In genomic region chr3:135407351-135407750, GRCm38 (mm10) we compare ENCODE assay signal across 24 mouse cellular contexts. TPM values are rescaled to one million over a fixed set of nuclear protein-coding genes. Genes with fewer than 3 reads are reported as not detected.
DNase-seq lines count a peak whose midpoint lies in the region; ATAC-seq and TF ChIP-seq lines count a peak whose summit lies in the region.
"Had no signal": no experiment of that assay in that cellular context is flagged by ENCODE, and none has a peak within 500 bp of the region (broad histone marks: within the 10 kb centered on the region; RNA-seq: fewer than 3 reads in every experiment).

No protein-coding gene starts in this region.

- H3K9me3 ChIP-seq in midbrain, embryonic 11.5 days (ENCODE audit: control insufficient read depth, low read length) = no peaks in the 10 kb centered on the region; the same call in 1 of the 2 replicates
- peaks cover 3% of the 10 kb centered on the region; the same call in 1 of the 2 replicates for H3K9me3 ChIP-seq in midbrain, embryonic 13.5 days
- no peaks in the 10 kb centered on the region for H3K9me3 ChIP-seq in stomach, postnatal 0 days (ENCODE audit: control insufficient read depth, low read length)
- H3K9me3 ChIP-seq: embryonic facial prominence, embryonic 13.5 days; embryonic facial prominence, embryonic 15.5 days; forebrain, embryonic 10.5 days had no signal

- no peak for TF ChIP-seq CTCF in stomach, postnatal 0 days (IDR thresholded peaks at IDR 0.05; ENCODE audit: low read depth)

- no peak overlapping the region for H3K4me2 ChIP-seq in midbrain, embryonic 11.5 days
- no peak overlapping the region for H3K4me2 ChIP-seq in midbrain, embryonic 13.5 days (replicated peaks)
- no peak overlapping the region for H3K4me2 ChIP-seq in stomach, postnatal 0 days (replicated peaks; ENCODE audit: low read depth)
- H3K4me2 ChIP-seq: embryonic facial prominence, embryonic 13.5 days; embryonic facial prominence, embryonic 15.5 days; forebrain, embryonic 12.5 days had no signal

- 78% methylated on average over 9 of the region's 9 CpGs for WGBS in midbrain, embryonic 11.5 days
- 81% methylated on average over 8 of the region's 9 CpGs for WGBS in midbrain, embryonic 13.5 days
- WGBS in stomach, postnatal 0 days = 56% methylated on average over 9 of the region's 9 CpGs

- TF ChIP-seq EP300 in stomach, postnatal 0 days (optimal IDR thresholded peaks at IDR 0.05) = no peak

- H3K4me3 ChIP-seq in midbrain, embryonic 11.5 days (ENCODE audit: low read depth, low read length) = no peak overlapping the region
- H3K4me3 ChIP-seq in midbrain, embryonic 13.5 days (replicated peaks) = no peak overlapping the region
- no peak overlapping the region for H3K4me3 ChIP-seq in stomach, postnatal 0 days (ENCODE audit: low read depth, low read length)
- H3K4me3 ChIP-seq: embryonic facial prominence, embryonic 13.5 days; embryonic facial prominence, embryonic 15.5 days; erythroblast, embryonic 14.5 days; forebrain, embryonic 10.5 days; forebrain, embryonic 12.5 days had no signal

- peaks cover 4% of the 10 kb centered on the region for H3K36me3 ChIP-seq in midbrain, embryonic 11.5 days (ENCODE audit: control insufficient read depth, insufficient read depth, low read length)
- peaks cover 34% of the 10 kb centered on the region for H3K36me3 ChIP-seq in midbrain, embryonic 13.5 days
- no peaks in the 10 kb centered on the region for H3K36me3 ChIP-seq in stomach, postnatal 0 days (ENCODE audit: control insufficient read depth, insufficient read depth, low read length)

- no peak overlapping the region for H3K9ac ChIP-seq in midbrain, embryonic 11.5 days (ENCODE audit: low read length)
- H3K9ac ChIP-seq in midbrain, embryonic 13.5 days (replicated peaks) = no peak overlapping the region
- H3K9ac ChIP-seq in stomach, postnatal 0 days (ENCODE audit: low read length) = no peak overlapping the region
- H3K9ac ChIP-seq: embryonic facial prominence, embryonic 13.5 days; embryonic facial prominence, embryonic 15.5 days; forebrain, embryonic 12.5 days had no signal

- no peak for ATAC-seq in CD4-positive, CD25-positive, alpha-beta regulatory T cell, adult 4 months
- ATAC-seq in midbrain, embryonic 11.5 days (ENCODE audit: low FRiP score) = no peak
- no peak for ATAC-seq in midbrain, embryonic 13.5 days
- no peak for ATAC-seq in stomach, postnatal 0 days (ENCODE audit: low FRiP score, low TSS enrichment)
- ATAC-seq: forebrain, embryonic 14.5 days; forebrain, embryonic 16.5 days had no signal

- no peak overlapping the region for H3K27ac ChIP-seq in midbrain, embryonic 11.5 days (ENCODE audit: low read depth, low read length)
- no peak overlapping the region for H3K27ac ChIP-seq in midbrain, embryonic 13.5 days
- H3K27ac ChIP-seq in stomach, postnatal 0 days (replicated peaks) = no peak overlapping the region
- H3K27ac ChIP-seq: embryonic facial prominence, embryonic 13.5 days; embryonic facial prominence, embryonic 15.5 days; forebrain, embryonic 10.5 days; forebrain, embryonic 12.5 days had no signal

- H3K27me3 ChIP-seq in midbrain, embryonic 11.5 days (ENCODE audit: control insufficient read depth, insufficient read depth, low read length) = no peaks in the 10 kb centered on the region
- no peaks in the 10 kb centered on the region for H3K27me3 ChIP-seq in midbrain, embryonic 13.5 days
- no peaks in the 10 kb centered on the region for H3K27me3 ChIP-seq in stomach, postnatal 0 days (ENCODE audit: control insufficient read depth, insufficient read depth, low read length)
- H3K27me3 ChIP-seq: embryonic facial prominence, embryonic 13.5 days; embryonic facial prominence, embryonic 15.5 days; forebrain, embryonic 12.5 days had no signal

- peaks cover 6% of the 10 kb centered on the region; the same call in 1 of the 2 replicates for H3K4me1 ChIP-seq in midbrain, embryonic 11.5 days (ENCODE audit: control insufficient read depth, insufficient read depth, low read length)
- peaks cover 15% of the 10 kb centered on the region for H3K4me1 ChIP-seq in midbrain, embryonic 13.5 days (replicated peaks)
- H3K4me1 ChIP-seq in stomach, postnatal 0 days (replicated peaks; ENCODE audit: control insufficient read depth, insufficient read depth) = no peaks in the 10 kb centered on the region
- H3K4me1 ChIP-seq: embryonic facial prominence, embryonic 13.5 days had no signal

- peak; percentile 27 for DNase-seq in CD4-positive, CD25-positive, alpha-beta regulatory T cell, adult 2 months (ENCODE audit: low read depth, low spot score)
- DNase-seq in midbrain, embryonic 11.5 days (ENCODE audit: low spot score, missing footprints) = peak; percentile 59
- DNase-seq in stomach, postnatal 0 days (ENCODE audit: low spot score) = no peak
- DNase-seq: adrenal gland, adult 2 months; adrenal gland, postnatal 10 days; adrenal gland, postnatal 25 days; B cell, adult 2 months; cerebellum, adult 11 months; cerebellum, adult 18-20 months; cerebellum, adult 8-10 months; cerebellum, adult 9-11 months; cerebellum, postnatal 14 days; cerebellum, postnatal 36 days; embryo, embryonic 11 days had no signal

RNA-seq across cellular contexts. Expression of gene Cisd2, which starts 16.4 kb away (rescaled TPM):
- 10 to 100 TPM; 81.2 to 89.1 TPM for polyA plus RNA-seq in CD4-positive, CD25-positive, alpha-beta regulatory T cell, adult 4 months (2017; shearing (Covaris generic))
- polyA plus RNA-seq in midbrain, embryonic 11.5 days (2014; fragmentation: Nextera tagmentation; extraction: Ambion mirVana) = 85.5 and 90.0 TPM in 2 replicates
- polyA plus RNA-seq in midbrain, embryonic 13.5 days (2015; fragmentation: Nextera tagmentation; extraction: Ambion mirVana) = 78.8 and 80.7 TPM in 2 replicates
- 34.2 and 35.5 TPM in 2 replicates for polyA plus RNA-seq in stomach, postnatal 0 days (2015; fragmentation: Nextera tagmentation; extraction: Ambion mirVana)

RNA-seq across cellular contexts. Expression of gene Ube2d3, which starts 30.6 kb away (rescaled TPM):
- 100 to 1,000 TPM; 305 to 362 TPM for polyA plus RNA-seq in CD4-positive, CD25-positive, alpha-beta regulatory T cell, adult 4 months (2017; shearing (Covaris generic))
- 693 and 733 TPM in 2 replicates for polyA plus RNA-seq in midbrain, embryonic 11.5 days (2014; fragmentation: Nextera tagmentation; extraction: Ambion mirVana)
- 433 and 444 TPM in 2 replicates for polyA plus RNA-seq in midbrain, embryonic 13.5 days (2015; fragmentation: Nextera tagmentation; extraction: Ambion mirVana)
- polyA plus RNA-seq in stomach, postnatal 0 days (2015; fragmentation: Nextera tagmentation; extraction: Ambion mirVana) = 420 and 430 TPM in 2 replicates

RNA-seq across cellular contexts. Expression of gene Slc9b1, which starts 59.5 kb away (rescaled TPM):
- polyA plus RNA-seq in CD4-positive, CD25-positive, alpha-beta regulatory T cell, adult 4 months (2017; shearing (Covaris generic)) = under 1 TPM in 1 of 2 experiments, not detected in 1; 0.43 TPM
- 0.30 TPM in 1 of 2 replicates, not detected in the other for polyA plus RNA-seq in midbrain, embryonic 11.5 days (2014; fragmentation: Nextera tagmentation; extraction: Ambion mirVana)
- 0.17 and 0.28 TPM in 2 replicates for polyA plus RNA-seq in midbrain, embryonic 13.5 days (2015; fragmentation: Nextera tagmentation; extraction: Ambion mirVana)
- 0.07 and 0.08 TPM in 2 replicates for polyA plus RNA-seq in stomach, postnatal 0 days (2015; fragmentation: Nextera tagmentation; extraction: Ambion mirVana)
- polyA plus RNA-seq: brain, embryonic 14.5 days; embryonic facial prominence, embryonic 15.5 days; erythroblast, embryonic 14.5 days; forebrain, embryonic 14.5 days; forebrain, embryonic 16.5 days had no signal
